Mouse (Mus musculus) lung, embryonic 14.5 days (tissue): ENCODE measurements around the gene Rhoc. TPM values are rescaled to one million over a fixed set of nuclear protein-coding genes. Genes with fewer than 3 reads are reported as not detected.

Experiments
- ATAC-seq: fragments of 200-750 bp; cut with Nextera tagmentation; 2 replicates; pipeline ENCODE4 v1.8.0; 2017; ENCODE audit warnings: mild to moderate bottlenecking, moderate TSS enrichment, moderate library complexity; ENCODE audit not compliant: insufficient read depth
- DNase-seq: peaks from one replicate; pipeline ENCODE4 v3.0.0-alpha.2; 2015
- H3K27ac ChIP-seq: fragments of 300-500 bp; sonication (generic); 2 replicates; pipeline ENCODE4 v1.5.1; 2014; ENCODE audit warnings: low read depth, mild to moderate bottlenecking, moderate library complexity
- H3K27me3 ChIP-seq: fragments of 300-500 bp; sonication (generic); 2 replicates; pipeline ENCODE4 v1.6.1; 2014; ENCODE audit warnings: low read length, control low read depth; ENCODE audit not compliant: insufficient read depth
- H3K36me3 ChIP-seq: fragments of 300-500 bp; sonication (generic); 2 replicates; pipeline ENCODE4 v1.6.1; 2014; ENCODE audit warnings: control low read depth; ENCODE audit not compliant: insufficient read depth
- H3K4me1 ChIP-seq: fragments of 300-500 bp; sonication (generic); 2 replicates; pipeline ENCODE4 v1.6.1; 2014; ENCODE audit warnings: antibody characterized with exemption, control low read depth; ENCODE audit not compliant: insufficient read depth
- H3K4me2 ChIP-seq: fragments of 300-500 bp; sonication (generic); 2 replicates; pipeline ENCODE4 v1.6.1; 2014; ENCODE audit warnings: mild to moderate bottlenecking
- H3K4me3 ChIP-seq: fragments of 300-500 bp; sonication (generic); 2 replicates; pipeline ENCODE4 v1.5.1; 2014; ENCODE audit warnings: low read depth, low read length
- H3K9ac ChIP-seq: fragments of 300-500 bp; sonication (generic); 2 replicates; pipeline ENCODE4 v1.6.1; 2014
- H3K9me3 ChIP-seq: fragments of 300-500 bp; sonication (generic); 2 replicates; pipeline ENCODE4 v1.6.1; 2016; ENCODE audit warnings: low read depth, low read length, control low read depth
- CTCF ChIP-seq: IDR thresholded peaks from 2 replicates; pipeline ENCODE4 v1.5.1; 2016; ENCODE audit warnings: antibody characterized with exemption, low read depth
- WGBS: fragments of 180-500 bp; shearing (Covaris S2); extraction: QIAGEN DNeasy Blood & Tissue Kit; methylation state at CpG from one replicate; pipeline ENCODE4 v1.1.7; 2014; 5-methylcytosine and 5-hydroxymethylcytosine counted together
- polyA plus RNA-seq: library from polyadenylated mRNA; unstranded; fragments of >200 nt; fragmentation: Nextera tagmentation; extraction: Ambion mirVana; gene quantifications from 2 replicates; pipeline ENCODE4 v1.2.1, GENCODE M21; 2014

The Rhoc gene
- polyA plus RNA-seq, 1 experiment from 2014 or later: 145 TPM

- no peaks in the 10 kb centered on the region for H3K9me3 ChIP-seq
- 1% methylated on average over 20 of the region's 20 CpGs for WGBS
- no peak overlapping the region for H3K27ac ChIP-seq
- TF ChIP-seq CTCF: peak; percentile 61; the same call in 1 of the 2 replicates
- H3K4me2 ChIP-seq: peak overlapping the region; percentile 63
- peak; percentile 71 for DNase-seq
- no peak overlapping the region for H3K9ac ChIP-seq
- H3K36me3 ChIP-seq: no peaks in the 10 kb centered on the region
- H3K4me3 ChIP-seq: peak overlapping the region; percentile 28; the same call in 1 of the 2 replicates
- H3K4me1 ChIP-seq: peaks cover 6% of the 10 kb centered on the region; the same call in 1 of the 2 replicates
- H3K27me3 ChIP-seq: peaks cover 64% of the 10 kb centered on the region
- no peak for ATAC-seq
These were observed 10.8 kb upstream of the Rhoc start for GRCm38 (mm10) chr3:104777342-104777741.

- peak; percentile 94 for TF ChIP-seq CTCF
- Histone ChIP-seq H3K9ac (no peak overlapping the region), H3K27me3 (peaks cover 78% of the 10 kb centered on the region), H3K4me1 (peaks cover 6% of the 10 kb centered on the region; the same call in 1 of the 2 replicates), H3K4me2 (no peak overlapping the region; the same call in 1 of the 2 replicates), H3K27ac (no peak overlapping the region), H3K9me3 (no peaks in the 10 kb centered on the region), H3K4me3 (no peak overlapping the region), H3K36me3 (no peaks in the 10 kb centered on the region)
- ATAC-seq: no peak
- WGBS: 0% methylated on average over 7 of the region's 7 CpGs
- peak; percentile 89 for DNase-seq
These were observed 8.2 kb upstream of the Rhoc start for GRCm38 (mm10) chr3:104779949-104780348.

DNA sequence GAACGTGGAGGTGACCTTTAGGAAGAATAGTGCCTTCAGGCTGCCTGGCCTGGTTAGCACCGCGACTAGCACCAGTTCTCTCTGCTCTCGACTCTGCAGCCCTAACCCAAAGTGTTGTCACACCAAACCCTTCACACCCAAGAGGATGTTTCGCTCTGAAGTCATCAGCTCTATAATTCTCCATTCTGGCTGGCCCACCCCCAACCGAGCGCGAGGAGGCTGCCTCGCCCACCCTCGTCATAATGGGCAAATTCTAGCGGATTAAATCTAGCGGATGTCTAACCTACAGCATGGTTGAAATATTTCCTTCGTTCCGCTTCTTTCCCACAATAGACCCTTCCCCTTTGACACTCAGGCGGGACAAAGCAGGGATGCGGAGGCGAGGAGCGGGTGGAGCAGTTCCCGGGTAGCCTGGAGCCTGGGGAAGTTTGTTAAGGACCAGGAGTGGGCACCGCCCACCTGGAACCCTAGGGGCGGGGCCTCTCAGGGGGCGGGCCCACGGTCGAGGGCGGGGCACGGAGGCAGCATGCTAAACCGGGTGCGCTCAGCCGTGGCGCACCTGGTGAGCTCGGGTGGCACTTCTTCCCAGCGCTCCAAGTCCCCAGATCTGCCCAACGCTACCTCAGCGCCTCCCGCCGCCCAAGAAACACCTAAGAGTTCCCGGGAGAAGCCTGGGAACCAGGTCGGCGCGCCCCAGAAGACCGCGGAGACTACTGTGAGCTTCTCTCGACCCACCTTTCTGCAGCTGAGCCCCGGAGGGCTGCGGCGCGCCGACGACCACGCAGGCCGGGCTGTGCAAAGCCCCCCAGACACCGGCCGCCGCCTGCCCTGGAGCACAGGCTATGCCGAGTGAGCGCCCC is 7.4 kb upstream of the Rhoc start, which contains the start of gene Ppm1j:
Ppm1j (plus strand) TSS at position 496 of the 860 bp plus-strand sequence.
- H3K36me3 ChIP-seq: no peaks in the 10 kb centered on the region
- peaks cover 78% of the 10 kb centered on the region for H3K27me3 ChIP-seq
- H3K4me1 ChIP-seq: peaks cover 6% of the 10 kb centered on the region; the same call in 1 of the 2 replicates
- peak within 1 kb of the TSS; percentile 52 for H3K4me3 ChIP-seq
- DNase-seq (peak; percentile 81), ATAC-seq (peak; percentile 62)
- whole genome bisulfite sequencing: under 1% methylated on average over 56 of the region's 56 CpGs
- no peaks in the 10 kb centered on the region for H3K9me3 ChIP-seq
- peak within 1 kb of the TSS; percentile 97 for H3K4me2 ChIP-seq
- H3K9ac ChIP-seq: peak within 1 kb of the TSS; percentile 49
- H3K27ac ChIP-seq: no peak within 1 kb of the TSS; the same call in 1 of the 2 replicates
- TF ChIP-seq CTCF: no peak

DNA sequence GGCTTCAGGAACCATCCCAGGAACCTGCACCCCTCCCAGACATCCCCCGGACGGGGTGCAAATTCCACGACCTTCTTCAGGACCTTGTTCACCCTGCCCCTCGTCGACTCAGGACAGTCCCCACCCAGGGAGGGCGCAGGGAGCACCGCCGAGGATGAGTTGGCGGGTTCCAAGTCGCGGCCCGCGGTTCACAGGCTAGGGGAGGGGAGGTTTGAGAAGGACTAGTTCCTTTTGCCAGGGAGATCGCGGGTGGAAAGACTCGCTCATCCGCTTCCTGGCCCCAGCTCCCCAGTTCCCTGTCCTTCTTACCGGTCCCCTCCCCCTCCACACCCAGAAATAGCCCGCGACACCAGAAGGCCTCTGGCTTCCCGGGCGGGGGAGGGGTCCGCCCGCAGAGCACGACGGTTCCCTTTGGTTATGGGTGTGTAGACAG is 6.7 kb upstream of the Rhoc start, which contains the start of gene Fam19a3:
Fam19a3 (minus strand) TSS at position 370 of the 433 bp plus-strand sequence.
- ATAC-seq (peak; percentile 10; the same call in 1 of the 2 replicates), DNase-seq (no peak)
- Histone ChIP-seq H3K36me3 (no peaks in the 10 kb centered on the region), H3K4me2 (peak within 1 kb of the TSS; percentile 97), H3K27me3 (peaks cover 72% of the 10 kb centered on the region), H3K4me1 (peaks cover 6% of the 10 kb centered on the region; the same call in 1 of the 2 replicates), H3K9me3 (no peaks in the 10 kb centered on the region), H3K27ac (no peak within 1 kb of the TSS; the same call in 1 of the 2 replicates), H3K4me3 (peak within 1 kb of the TSS; percentile 52), H3K9ac (peak within 1 kb of the TSS; percentile 49)
- TF ChIP-seq CTCF: no peak
- WGBS: 2% methylated on average over 26 of the region's 26 CpGs

DNA sequence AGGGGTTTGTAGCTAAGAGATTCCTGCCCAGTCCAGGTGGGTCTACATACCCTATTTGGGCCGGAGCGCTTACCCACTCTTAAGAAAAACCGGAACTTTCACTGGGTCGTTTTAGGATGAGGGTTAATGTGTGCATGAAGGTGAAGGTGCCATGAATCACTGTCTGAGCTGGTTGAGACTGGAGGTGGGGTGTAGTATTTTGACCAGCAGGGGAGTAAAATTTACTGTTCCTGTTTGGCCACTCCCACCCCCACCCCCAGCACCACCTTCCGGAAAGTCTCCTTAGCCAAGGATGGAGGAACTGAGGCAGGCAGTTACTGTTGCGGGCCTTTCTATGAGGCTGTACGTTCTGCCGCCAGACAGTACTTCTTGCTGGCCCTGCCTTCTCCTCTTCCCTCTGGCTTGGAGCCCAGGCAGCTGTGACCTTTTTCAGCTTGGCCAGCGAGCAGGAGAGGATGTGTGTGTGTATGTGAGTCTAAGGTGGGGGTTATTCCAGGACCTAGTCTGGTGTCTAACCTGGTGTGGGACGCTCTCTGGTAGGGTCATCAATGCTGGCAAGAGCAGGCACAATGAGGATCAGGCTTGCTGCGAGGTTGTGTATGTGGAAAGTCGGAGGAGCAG is 6.0 kb upstream of the Rhoc start:
- H3K4me1 ChIP-seq: peaks cover 6% of the 10 kb centered on the region; the same call in 1 of the 2 replicates
- H3K9ac ChIP-seq: 0 out of 2 replicates have a peak overlapping the region, but pooled peaks have one; percentile 49
- WGBS: 19% methylated on average over 12 of the region's 12 CpGs
- no peaks in the 10 kb centered on the region for H3K9me3 ChIP-seq
- peak overlapping the region; percentile 97 for H3K4me2 ChIP-seq
- H3K36me3 ChIP-seq: no peaks in the 10 kb centered on the region
- no peak for ATAC-seq
- TF ChIP-seq CTCF: no peak
- peak overlapping the region; percentile 52 for H3K4me3 ChIP-seq
- peak; percentile 67 for DNase-seq
- H3K27me3 ChIP-seq: peaks cover 65% of the 10 kb centered on the region
- H3K27ac ChIP-seq: no peak overlapping the region

- DNase-seq (no peak), ATAC-seq (no peak)
- Histone ChIP-seq H3K4me2 (no peak overlapping the region; the same call in 1 of the 2 replicates), H3K4me3 (no peak overlapping the region), H3K36me3 (no peaks in the 10 kb centered on the region), H3K9me3 (no peaks in the 10 kb centered on the region), H3K27me3 (peaks cover 46% of the 10 kb centered on the region), H3K9ac (no peak overlapping the region), H3K27ac (no peak overlapping the region), H3K4me1 (peaks cover 6% of the 10 kb centered on the region; the same call in 1 of the 2 replicates)
- WGBS: 30% methylated on average over 14 of the region's 14 CpGs
- no peak for TF ChIP-seq CTCF
These were observed 4.1 kb upstream of the Rhoc start for GRCm38 (mm10) chr3:104783971-104784500.
